Mouse (Mus musculus) embryo, embryonic 11 days (tissue): ENCODE data around the gene Mocs2.

ENCODE experiments used
- DNase-seq: peaks from one replicate; pipeline ENCODE4 v3.0.0-alpha.2; 2015

The Mocs2 gene

GRCm38 (mm10) chr13:114854428-114854827 lies 36.4 kb downstream of the Mocs2 start:
- no peak for DNase-seq

GRCm38 (mm10) chr13:114855573-114856268 lies 37.7 kb downstream of the Mocs2 start:
- peak; percentile 53 for DNase-seq

GRCm38 (mm10) chr13:114856269-114856627 lies 38.2 kb downstream of the Mocs2 start:
- no peak for DNase-seq

- DNase-seq: no peak
Observed at GRCm38 (mm10) chr13:114857525-114857924, 39.5 kb downstream of the Mocs2 start.

- DNase-seq: no peak
Observed at GRCm38 (mm10) chr13:114874738-114875137, 56.7 kb downstream of the Mocs2 start.

DNA sequence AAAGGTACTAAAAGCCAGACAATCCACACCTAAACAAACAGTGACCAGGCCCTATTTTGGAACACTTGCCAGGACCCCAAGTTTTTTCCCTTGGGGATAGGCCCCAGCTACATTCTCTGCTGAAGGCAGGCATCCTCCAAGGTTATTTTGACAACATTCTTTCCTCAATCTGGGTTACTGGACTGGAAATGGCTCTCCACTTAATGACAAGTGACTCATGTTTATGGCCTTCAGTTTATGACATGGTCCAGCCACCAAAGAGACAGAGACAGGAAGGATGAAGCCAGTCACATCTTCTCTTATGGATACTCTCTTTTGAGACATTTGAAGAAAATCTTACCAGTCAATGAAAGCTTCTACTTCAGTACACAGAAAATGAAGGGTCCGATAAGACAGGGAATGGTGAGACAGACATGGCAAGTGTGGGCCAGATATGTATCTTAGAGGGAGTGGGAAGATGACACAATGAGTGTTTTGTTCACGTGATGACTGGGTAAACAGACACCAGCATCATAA lies 58.0 kb downstream of the Mocs2 start:
- no peak for DNase-seq

DNA sequence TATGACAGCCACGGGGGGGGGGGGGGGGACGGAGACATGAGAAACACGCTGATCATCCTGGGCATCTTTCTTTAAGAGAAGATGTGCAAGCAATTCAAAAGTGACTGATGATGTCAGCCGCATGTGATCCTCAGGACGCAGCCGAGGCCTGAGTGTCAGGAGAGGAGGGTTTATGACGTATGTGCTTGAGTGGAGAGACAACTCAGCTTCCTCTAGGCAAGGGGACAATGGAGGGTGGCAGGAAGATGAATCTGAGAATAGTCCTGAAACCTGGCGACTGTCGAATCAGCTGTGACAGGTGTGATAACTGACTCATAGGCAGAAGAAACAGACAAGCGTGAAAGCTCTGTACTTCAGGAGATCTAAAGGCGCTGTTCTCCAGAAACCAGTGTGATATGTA lies 60.6 kb downstream of the Mocs2 start:
- DNase-seq: no peak
